Mouse (Mus musculus) liver, embryonic 14.5 days (tissue): ENCODE results near the gene Macrod1. TPM values are rescaled to one million over a fixed set of nuclear protein-coding genes. Genes with fewer than 3 reads are reported as not detected.

Experiments used
- ATAC-seq: fragments of 200-750 bp; cut with Nextera tagmentation; 2 replicates; pipeline ENCODE4 v1.8.0; 2017; ENCODE audit warnings: moderate number of reproducible peaks, mild to moderate bottlenecking, moderate library complexity; ENCODE audit not compliant: insufficient read depth
- DNase-seq, 3 experiments: peaks; one replicate each; pipeline ENCODE4 v3.0.0-alpha.2; 2012 to 2013; ENCODE audit warnings: low read depth in 3 of 3, low spot score in 3 of 3
- H3K27ac ChIP-seq: fragments of 300-500 bp; sonication (generic); 2 replicates; pipeline ENCODE4 v1.5.1; 2014; ENCODE audit warnings: moderate library complexity, mild to moderate bottlenecking, control low read depth, inconsistent platforms
- H3K27me3 ChIP-seq: fragments of 300-500 bp; sonication (generic); 2 replicates; pipeline ENCODE4 v1.6.1; 2014; ENCODE audit warnings: mild to moderate bottlenecking, low read length, moderate library complexity; ENCODE audit not compliant: control insufficient read depth, insufficient read depth
- H3K36me3 ChIP-seq: fragments of 300-500 bp; sonication (generic); replicated peaks from 2 replicates; pipeline ENCODE4 v1.6.1; 2014; ENCODE audit warnings: low read depth; ENCODE audit not compliant: control insufficient read depth, insufficient read depth
- H3K4me1 ChIP-seq, 2 experiments: fragments of 200-500 bp in 1 of 2; fragments of 300-500 bp in 1 of 2; sonication (generic) in 1 of 2; replicated peaks; 2 replicates each; pipeline ENCODE4 v1.6.1; 2012 to 2014; ENCODE audit warnings: antibody characterized with exemption in 1 of 2, inconsistent platforms in 1 of 2, low read length in 1 of 2; ENCODE audit not compliant: control insufficient read depth in 2 of 2, insufficient read depth in 2 of 2
- H3K4me2 ChIP-seq: fragments of 300-500 bp; sonication (generic); 2 replicates; pipeline ENCODE4 v1.6.1; 2014; ENCODE audit warnings: low read depth, mild to moderate bottlenecking, control low read depth, moderate library complexity
- H3K4me3 ChIP-seq, 2 experiments: fragments of 200-500 bp in 1 of 2; fragments of 300-500 bp in 1 of 2; sonication (generic) in 1 of 2; 2 replicates each; pipeline ENCODE4 v1.5.1; 2012 to 2014; ENCODE audit warnings: low read depth in 2 of 2, low read length in 2 of 2, mild to moderate bottlenecking in 2 of 2, control low read depth in 1 of 2, inconsistent platforms in 1 of 2, moderate library complexity in 1 of 2; ENCODE audit not compliant: insufficient read depth in 1 of 2
- H3K9ac ChIP-seq: fragments of 300-500 bp; sonication (generic); replicated peaks from 2 replicates; pipeline ENCODE4 v1.6.1; 2014; ENCODE audit warnings: mild to moderate bottlenecking, control low read depth, moderate library complexity
- H3K9me3 ChIP-seq: fragments of 300-500 bp; sonication (generic); 2 replicates; pipeline ENCODE4 v1.6.1; 2016; ENCODE audit warnings: low read length, mixed read lengths; ENCODE audit not compliant: control insufficient read depth
- CTCF ChIP-seq: IDR thresholded peaks from 2 replicates; pipeline ENCODE4 v1.5.1; 2016; ENCODE audit warnings: antibody characterized with exemption, low read depth, control low read depth
- EP300 ChIP-seq: IDR thresholded peaks from 2 replicates; pipeline ENCODE4 v1.6.1; 2016; ENCODE audit warnings: antibody characterized with exemption, low read depth
- WGBS: fragments of 180-500 bp; shearing (Covaris S2); extraction: QIAGEN DNeasy Blood & Tissue Kit; methylation state at CpG from one replicate; pipeline ENCODE4 v1.1.7; 2014; ENCODE audit not compliant: insufficient replicate concordance; 5-methylcytosine and 5-hydroxymethylcytosine counted together
- polyA plus RNA-seq, 2 experiments: library from polyadenylated mRNA; depleted of rRNA in 1 of 2; stranded (reverse) in 1 of 2; unstranded in 1 of 2; fragments of >200 nt; fragmentation: Nextera tagmentation in 1 of 2; extraction: Ambion mirVana in 1 of 2; gene quantifications; 2 replicates each; pipeline versions ENCODE4 v1.2.1 to v1.2.3; 2012 to 2014

Macrod1 gene
- polyA plus RNA-seq, 2 experiments = 3.7 to 4.5 TPM

- Histone ChIP-seq H3K27ac (peak overlapping the region; percentile 43), H3K9me3 (no peaks in the 10 kb centered on the region), H3K9ac (peak overlapping the region; percentile 84), H3K36me3 (peaks cover 4% of the 10 kb centered on the region), H3K4me2 (peak overlapping the region; percentile 72), H3K4me3 (peak overlapping the region; percentile 73 to 90), H3K4me1 (peaks cover 8 to 10% of the 10 kb centered on the region in 2 experiments), H3K27me3 (no peaks in the 10 kb centered on the region)
- no peak for DNase-seq
- no peak for TF ChIP-seq EP300
- no peak for TF ChIP-seq CTCF
- peak; percentile 6; the same call in 1 of the 2 replicates for ATAC-seq
- WGBS = under 1% methylated on average over 13 of the region's 13 CpGs
These were observed 183.7 kb downstream of the Macrod1 start for GRCm38 (mm10) chr19:7240291-7240690.

DNA sequence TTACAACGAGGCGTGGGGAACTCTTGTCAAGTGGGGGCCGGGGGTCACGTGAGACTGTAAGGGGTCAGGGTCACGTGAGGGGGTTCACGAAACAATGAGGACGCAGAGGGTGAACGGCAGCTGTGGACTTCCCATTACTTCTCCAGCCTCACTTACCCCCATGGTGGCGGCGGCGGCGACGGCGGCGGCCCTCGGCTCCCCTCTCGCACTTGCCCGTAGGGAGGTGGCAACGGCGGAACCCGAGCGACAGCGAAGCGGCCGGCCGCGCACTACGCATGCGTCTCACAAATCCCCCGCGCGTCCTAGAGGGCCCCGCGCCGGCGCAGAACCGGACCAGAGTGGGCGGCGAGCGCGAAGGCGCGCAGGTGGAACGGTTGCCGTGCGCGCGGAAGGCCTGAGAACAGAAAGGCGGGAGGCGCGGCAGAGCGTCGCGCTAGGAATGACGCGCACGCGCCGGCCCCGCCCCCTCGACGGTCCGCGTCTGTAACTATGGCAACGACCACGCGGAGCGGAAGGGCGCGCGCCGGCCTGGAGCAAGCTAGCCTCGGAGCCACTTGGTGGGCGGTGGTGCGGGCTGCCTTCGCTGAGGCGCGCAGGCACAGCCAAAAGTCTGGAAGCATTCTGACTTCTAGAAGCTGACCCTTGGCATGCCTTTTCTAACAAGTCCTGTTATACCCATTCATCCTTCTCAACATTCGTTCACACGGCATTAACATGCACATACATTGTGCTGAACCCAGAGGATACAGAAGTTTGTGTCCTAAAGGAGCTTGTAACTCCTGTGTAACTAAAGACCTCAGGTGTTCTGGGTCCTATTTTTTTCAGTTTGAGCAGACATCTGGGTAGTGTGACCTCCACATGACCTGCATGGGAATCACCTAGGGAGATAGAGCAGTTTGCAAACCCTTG, 184.4 kb downstream of the Macrod1 start, which contains the start of gene Naa40:
Naa40 (minus strand) TSS at position 402 of the 909 bp plus-strand sequence.
- H3K4me2 ChIP-seq = peak within 1 kb of the TSS; percentile 72
- H3K9me3 ChIP-seq = no peaks in the 10 kb centered on the region
- peak within 1 kb of the TSS; percentile 73 to 90 for H3K4me3 ChIP-seq
- peak; percentile 98 for ATAC-seq
- peaks cover 4% of the 10 kb centered on the region for H3K36me3 ChIP-seq
- DNase-seq = peak; percentile 86 to 89 (median 89)
- TF ChIP-seq CTCF (no peak), EP300 (0 out of 2 replicates have a peak, but pooled peaks have one; percentile 23)
- peak within 1 kb of the TSS; percentile 43 for H3K27ac ChIP-seq
- H3K27me3 ChIP-seq = no peaks in the 10 kb centered on the region
- WGBS = under 1% methylated on average over 80 of the region's 80 CpGs
- peak within 1 kb of the TSS; percentile 84 for H3K9ac ChIP-seq
- peaks cover 10% of the 10 kb centered on the region in 2 experiments for H3K4me1 ChIP-seq

DNA sequence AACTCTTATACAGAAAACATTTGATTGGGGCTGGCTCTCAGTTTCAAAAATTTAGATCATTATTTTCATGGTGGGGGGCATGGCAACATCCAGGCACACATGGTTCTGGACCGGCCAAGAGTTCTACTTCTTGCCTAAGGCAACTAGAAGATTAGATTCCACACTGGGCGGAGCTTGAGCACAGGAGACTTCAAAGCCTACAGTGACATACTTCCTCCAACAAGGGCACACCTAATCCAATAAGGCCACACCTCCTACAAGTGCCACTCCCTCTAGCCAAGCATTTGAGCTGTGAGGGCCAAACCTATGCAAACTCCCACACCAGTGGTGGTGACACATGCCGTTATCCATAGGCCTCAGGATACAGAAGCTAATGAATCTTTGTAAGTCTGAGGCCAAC, 189.4 kb downstream of the Macrod1 start:
- H3K36me3 ChIP-seq = no peaks in the 10 kb centered on the region
- DNase-seq = no peak
- no peak; the same call in 1 of the 2 replicates for ATAC-seq
- H3K27ac ChIP-seq = no peak overlapping the region
- no peak overlapping the region for H3K4me2 ChIP-seq
- WGBS = 45% methylated on average over 3 of the region's 3 CpGs
- no peaks in the 10 kb centered on the region for H3K27me3 ChIP-seq
- no peak overlapping the region for H3K4me3 ChIP-seq
- H3K9ac ChIP-seq = no peak overlapping the region
- no peaks in the 10 kb centered on the region for H3K9me3 ChIP-seq
- H3K4me1 ChIP-seq = peaks cover 4 to 6% of the 10 kb centered on the region in 2 experiments; a peak in 3 of 4 replicates
- TF ChIP-seq EP300 = no peak
- TF ChIP-seq CTCF = no peak

Other genes starting within 250 kb of the Macrod1 start
- 3.0 and 3.1 TPM in 2 replicates for gene Rps6ka4, start 216.2 kb upstream of the Macrod1 start, polyA plus RNA-seq (2012; rRNA removed)
- 4.3 and 5.4 TPM in 2 replicates for gene Rps6ka4, start 216.2 kb upstream of the Macrod1 start, polyA plus RNA-seq (2014; fragmentation: Nextera tagmentation; extraction: Ambion mirVana)
- gene Ccdc88b, start 198.6 kb upstream of the Macrod1 start, polyA plus RNA-seq (2012; rRNA removed) = 1.5 and 2.3 TPM in 2 replicates
- 0.76 and 1.1 TPM in 2 replicates for gene Ccdc88b, start 198.6 kb upstream of the Macrod1 start, polyA plus RNA-seq (2014; fragmentation: Nextera tagmentation; extraction: Ambion mirVana)
- gene Trmt112, start 147.1 kb upstream of the Macrod1 start, polyA plus RNA-seq (2012; rRNA removed) = 65.7 and 69.4 TPM in 2 replicates
- 75.2 and 77.4 TPM in 2 replicates for gene Trmt112, start 147.1 kb upstream of the Macrod1 start, polyA plus RNA-seq (2014; fragmentation: Nextera tagmentation; extraction: Ambion mirVana)
- 41.8 and 54.9 TPM in 2 replicates for gene Prdx5, start 146.7 kb upstream of the Macrod1 start, polyA plus RNA-seq (2012; rRNA removed)
- gene Prdx5, start 146.7 kb upstream of the Macrod1 start, polyA plus RNA-seq (2014; fragmentation: Nextera tagmentation; extraction: Ambion mirVana) = 78.7 and 87.2 TPM in 2 replicates
- gene Esrra, start 135.0 kb upstream of the Macrod1 start, polyA plus RNA-seq (2012; rRNA removed) = 6.2 and 6.6 TPM in 2 replicates
- 1.6 and 2.2 TPM in 2 replicates for gene Esrra, start 135.0 kb upstream of the Macrod1 start, polyA plus RNA-seq (2014; fragmentation: Nextera tagmentation; extraction: Ambion mirVana)
- 0.13 and 0.16 TPM in 2 replicates for gene Catsperz, start 131.4 kb upstream of the Macrod1 start, polyA plus RNA-seq (2012; rRNA removed)
- gene Catsperz, start 131.4 kb upstream of the Macrod1 start, polyA plus RNA-seq (2014; fragmentation: Nextera tagmentation; extraction: Ambion mirVana) = 0.28 and 0.37 TPM in 2 replicates
- gene Kcnk4, start 122.3 kb upstream of the Macrod1 start, polyA plus RNA-seq (2012; rRNA removed) = not detected in 2 replicates
- 0.05 TPM in 1 of 2 replicates, not detected in the other for gene Kcnk4, start 122.3 kb upstream of the Macrod1 start, polyA plus RNA-seq (2014; fragmentation: Nextera tagmentation; extraction: Ambion mirVana)
- gene Bad, start 114.9 kb upstream of the Macrod1 start, polyA plus RNA-seq (2012; rRNA removed) = 22.3 and 22.8 TPM in 2 replicates
- 25.7 and 27.9 TPM in 2 replicates for gene Bad, start 114.9 kb upstream of the Macrod1 start, polyA plus RNA-seq (2014; fragmentation: Nextera tagmentation; extraction: Ambion mirVana)
- gene Gpr137, start 114.3 kb upstream of the Macrod1 start, polyA plus RNA-seq (2012; rRNA removed) = 5.5 and 8.8 TPM in 2 replicates
- 4.4 and 4.5 TPM in 2 replicates for gene Gpr137, start 114.3 kb upstream of the Macrod1 start, polyA plus RNA-seq (2014; fragmentation: Nextera tagmentation; extraction: Ambion mirVana)
- 52.2 and 69.6 TPM in 2 replicates for gene Ppp1r14b, start 81.8 kb upstream of the Macrod1 start, polyA plus RNA-seq (2012; rRNA removed)
- 74.0 and 79.2 TPM in 2 replicates for gene Ppp1r14b, start 81.8 kb upstream of the Macrod1 start, polyA plus RNA-seq (2014; fragmentation: Nextera tagmentation; extraction: Ambion mirVana)
- gene Plcb3, start 80.3 kb upstream of the Macrod1 start, polyA plus RNA-seq (2012; rRNA removed) = 7.2 and 7.7 TPM in 2 replicates
- gene Plcb3, start 80.3 kb upstream of the Macrod1 start, polyA plus RNA-seq (2014; fragmentation: Nextera tagmentation; extraction: Ambion mirVana) = 4.6 and 4.9 TPM in 2 replicates
- 31.7 and 46.1 TPM in 2 replicates for gene Fkbp2, start 76.3 kb upstream of the Macrod1 start, polyA plus RNA-seq (2012; rRNA removed)
- 65.7 and 67.1 TPM in 2 replicates for gene Fkbp2, start 76.3 kb upstream of the Macrod1 start, polyA plus RNA-seq (2014; fragmentation: Nextera tagmentation; extraction: Ambion mirVana)
- gene Vegfb, start 69.2 kb upstream of the Macrod1 start, polyA plus RNA-seq (2012; rRNA removed) = 7.6 and 8.0 TPM in 2 replicates
- gene Vegfb, start 69.2 kb upstream of the Macrod1 start, polyA plus RNA-seq (2014; fragmentation: Nextera tagmentation; extraction: Ambion mirVana) = 9.5 and 10.2 TPM in 2 replicates
- gene Dnajc4, start 64.2 kb upstream of the Macrod1 start, polyA plus RNA-seq (2012; rRNA removed) = 7.8 and 8.6 TPM in 2 replicates
- gene Dnajc4, start 64.2 kb upstream of the Macrod1 start, polyA plus RNA-seq (2014; fragmentation: Nextera tagmentation; extraction: Ambion mirVana) = 10.0 and 10.5 TPM in 2 replicates
- 6.8 and 7.1 TPM in 2 replicates for gene Nudt22, start 60.7 kb upstream of the Macrod1 start, polyA plus RNA-seq (2012; rRNA removed)
- 9.7 and 10.9 TPM in 2 replicates for gene Nudt22, start 60.7 kb upstream of the Macrod1 start, polyA plus RNA-seq (2014; fragmentation: Nextera tagmentation; extraction: Ambion mirVana)
- gene Trpt1, start 60.7 kb upstream of the Macrod1 start, polyA plus RNA-seq (2012; rRNA removed) = 1.8 and 1.9 TPM in 2 replicates
- gene Trpt1, start 60.7 kb upstream of the Macrod1 start, polyA plus RNA-seq (2014; fragmentation: Nextera tagmentation; extraction: Ambion mirVana) = 1.7 and 2.0 TPM in 2 replicates
- gene Fermt3, start 37.3 kb upstream of the Macrod1 start, polyA plus RNA-seq (2012; rRNA removed) = 58.1 and 58.9 TPM in 2 replicates
- 72.2 and 78.4 TPM in 2 replicates for gene Fermt3, start 37.3 kb upstream of the Macrod1 start, polyA plus RNA-seq (2014; fragmentation: Nextera tagmentation; extraction: Ambion mirVana)
- gene Stip1, start 16.8 kb upstream of the Macrod1 start, polyA plus RNA-seq (2012; rRNA removed) = 56.2 and 86.2 TPM in 2 replicates
- 113 and 122 TPM in 2 replicates for gene Stip1, start 16.8 kb upstream of the Macrod1 start, polyA plus RNA-seq (2014; fragmentation: Nextera tagmentation; extraction: Ambion mirVana)
- 0.01 and 0.02 TPM in 2 replicates for gene Flrt1, start 48.9 kb downstream of the Macrod1 start, polyA plus RNA-seq (2012; rRNA removed)
- 0.08 and 0.09 TPM in 2 replicates for gene Flrt1, start 48.9 kb downstream of the Macrod1 start, polyA plus RNA-seq (2014; fragmentation: Nextera tagmentation; extraction: Ambion mirVana)
- gene Otub1, start 149.5 kb downstream of the Macrod1 start, polyA plus RNA-seq (2012; rRNA removed) = 31.5 and 34.7 TPM in 2 replicates
- gene Otub1, start 149.5 kb downstream of the Macrod1 start, polyA plus RNA-seq (2014; fragmentation: Nextera tagmentation; extraction: Ambion mirVana) = 50.5 and 52.4 TPM in 2 replicates
- gene Cox8a, start 160.8 kb downstream of the Macrod1 start, polyA plus RNA-seq (2012; rRNA removed) = 282 and 547 TPM in 2 replicates
- 803 and 809 TPM in 2 replicates for gene Cox8a, start 160.8 kb downstream of the Macrod1 start, polyA plus RNA-seq (2014; fragmentation: Nextera tagmentation; extraction: Ambion mirVana)
- 16.1 and 18.0 TPM in 2 replicates for gene Naa40, start 184.4 kb downstream of the Macrod1 start, polyA plus RNA-seq (2012; rRNA removed)
- 23.1 and 24.9 TPM in 2 replicates for gene Naa40, start 184.4 kb downstream of the Macrod1 start, polyA plus RNA-seq (2014; fragmentation: Nextera tagmentation; extraction: Ambion mirVana)
- 1.7 and 2.0 TPM in 2 replicates for gene Rcor2, start 210.5 kb downstream of the Macrod1 start, polyA plus RNA-seq (2012; rRNA removed)
- 0.36 and 0.58 TPM in 2 replicates for gene Rcor2, start 210.5 kb downstream of the Macrod1 start, polyA plus RNA-seq (2014; fragmentation: Nextera tagmentation; extraction: Ambion mirVana)